Mouse (Mus musculus) heart, embryonic 16.5 days (tissue): ENCODE data around the gene Tvp23b. TPM values are rescaled to one million over a fixed set of nuclear protein-coding genes. Genes with fewer than 3 reads are reported as not detected.

Experiments
- ATAC-seq: fragments of 200-750 bp; cut with Nextera tagmentation; replicated peaks from 2 replicates; pipeline ENCODE4 v1.8.0; 2017; ENCODE audit warnings: moderate number of reproducible peaks; ENCODE audit not compliant: insufficient read depth, low FRiP score; ENCODE audit errors: extremely low read depth
- H3K27ac ChIP-seq: fragments of 300-500 bp; sonication (generic); 2 replicates; pipeline ENCODE4 v1.5.1; 2014; ENCODE audit warnings: mild to moderate bottlenecking, low read length, control low read depth, moderate library complexity
- H3K27me3 ChIP-seq: fragments of 300-500 bp; sonication (generic); 2 replicates; pipeline ENCODE4 v1.6.1; 2014; ENCODE audit warnings: low read length, mixed read lengths; ENCODE audit not compliant: control insufficient read depth, insufficient read depth
- H3K36me3 ChIP-seq: fragments of 300-500 bp; sonication (generic); 2 replicates; pipeline ENCODE4 v1.6.1; 2014; ENCODE audit not compliant: control insufficient read depth, insufficient read depth
- H3K4me1 ChIP-seq: fragments of 300-500 bp; sonication (generic); 2 replicates; pipeline ENCODE4 v1.6.1; 2014; ENCODE audit warnings: low read length, mixed read lengths; ENCODE audit not compliant: control insufficient read depth, insufficient read depth
- H3K4me2 ChIP-seq: fragments of 300-500 bp; sonication (generic); 2 replicates; pipeline ENCODE4 v1.6.1; 2014; ENCODE audit warnings: low read depth, mild to moderate bottlenecking, control low read depth, low read length
- H3K4me3 ChIP-seq: fragments of 300-500 bp; sonication (generic); 2 replicates; pipeline ENCODE4 v1.5.1; 2014; ENCODE audit warnings: mild to moderate bottlenecking, control low read depth, low read length
- H3K9ac ChIP-seq: fragments of 300-500 bp; sonication (generic); 2 replicates; pipeline ENCODE4 v1.6.1; 2014; ENCODE audit warnings: low read length, control low read depth
- H3K9me3 ChIP-seq: fragments of 300-500 bp; sonication (generic); replicated peaks from 2 replicates; pipeline ENCODE4 v1.6.1; 2016; ENCODE audit warnings: low read length; ENCODE audit not compliant: control insufficient read depth
- WGBS: fragments of 180-500 bp; shearing (Covaris S2); extraction: QIAGEN DNeasy Blood & Tissue Kit; methylation state at CpG from one replicate; pipeline ENCODE4 v1.1.7; 2014; 5-methylcytosine and 5-hydroxymethylcytosine counted together
- polyA plus RNA-seq: library from polyadenylated mRNA; unstranded; fragments of >200 nt; fragmentation: Nextera tagmentation; extraction: Ambion mirVana; gene quantifications from 2 replicates; pipeline ENCODE4 v1.2.1, GENCODE M21; 2015

Gene Tvp23b
- polyA plus RNA-seq, 1 experiment from 2014 or later = 54.9 TPM

GRCm38 (mm10) chr11:62913141-62913540, 33.9 kb downstream of the Tvp23b start:
- WGBS = 94% methylated on average over 2 of the region's 2 CpGs
- Histone ChIP-seq H3K36me3 (no peaks in the 10 kb centered on the region), H3K4me2 (no peak overlapping the region), H3K9me3 (no peaks in the 10 kb centered on the region), H3K4me1 (no peaks in the 10 kb centered on the region), H3K27me3 (no peaks in the 10 kb centered on the region), H3K4me3 (no peak overlapping the region), H3K9ac (no peak overlapping the region), H3K27ac (no peak overlapping the region)
- no peak for ATAC-seq

DNA sequence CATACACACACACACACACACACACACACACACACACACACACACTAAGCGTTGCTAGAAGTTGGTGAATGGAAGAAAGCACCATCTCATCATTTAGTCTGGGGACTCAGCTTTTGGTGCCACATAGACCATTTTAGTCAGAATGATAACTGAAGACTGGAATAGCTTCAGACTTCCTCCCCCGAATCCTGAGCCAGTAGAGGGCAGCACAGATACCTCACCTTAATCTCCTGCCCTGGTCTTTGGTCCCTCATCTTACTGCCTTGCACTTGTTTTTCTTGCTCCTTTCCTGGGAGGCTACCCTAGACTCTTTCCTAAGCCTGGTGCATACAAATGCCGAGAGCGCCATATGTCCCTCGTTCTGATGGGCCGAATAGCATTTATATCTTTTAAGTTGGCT, 35.3 kb downstream of the Tvp23b start:
- no peak overlapping the region for H3K4me2 ChIP-seq
- H3K4me3 ChIP-seq = no peak overlapping the region
- no peaks in the 10 kb centered on the region for H3K36me3 ChIP-seq
- H3K9me3 ChIP-seq = peaks cover 2% of the 10 kb centered on the region
- H3K27ac ChIP-seq = no peak overlapping the region
- H3K9ac ChIP-seq = no peak overlapping the region
- no peaks in the 10 kb centered on the region for H3K27me3 ChIP-seq
- ATAC-seq = no peak
- 43% methylated on average over 6 of the region's 6 CpGs for WGBS
- H3K4me1 ChIP-seq = no peaks in the 10 kb centered on the region

DNA sequence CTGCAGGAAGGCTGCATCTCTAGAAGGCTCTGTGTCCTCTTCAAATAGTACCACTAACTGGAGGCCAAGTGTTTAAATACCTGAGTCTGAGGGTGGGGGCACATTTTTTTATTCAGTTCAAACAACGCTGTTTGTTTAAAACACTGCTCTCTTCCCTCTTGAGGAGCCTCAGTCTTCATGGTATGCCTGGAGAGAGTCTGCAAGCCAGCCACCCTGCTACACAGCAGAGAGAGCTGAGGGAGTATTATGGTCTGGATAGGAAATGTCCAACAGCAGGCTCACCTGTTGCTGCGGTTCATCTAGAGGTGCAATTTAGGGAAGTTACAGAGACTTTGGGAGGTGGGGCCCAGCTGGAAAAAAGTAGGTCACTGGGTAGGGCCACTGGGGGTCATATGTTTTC, 36.2 kb downstream of the Tvp23b start:
- 74% methylated on average over 2 of the region's 2 CpGs for WGBS
- H3K27me3 ChIP-seq = no peaks in the 10 kb centered on the region
- no peak overlapping the region for H3K4me3 ChIP-seq
- H3K27ac ChIP-seq = no peak overlapping the region
- H3K9me3 ChIP-seq = peaks cover 4% of the 10 kb centered on the region
- no peak for ATAC-seq
- H3K9ac ChIP-seq = no peak overlapping the region
- H3K4me1 ChIP-seq = peaks cover 4% of the 10 kb centered on the region; the same call in 1 of the 2 replicates
- H3K4me2 ChIP-seq = no peak overlapping the region
- no peaks in the 10 kb centered on the region for H3K36me3 ChIP-seq

DNA sequence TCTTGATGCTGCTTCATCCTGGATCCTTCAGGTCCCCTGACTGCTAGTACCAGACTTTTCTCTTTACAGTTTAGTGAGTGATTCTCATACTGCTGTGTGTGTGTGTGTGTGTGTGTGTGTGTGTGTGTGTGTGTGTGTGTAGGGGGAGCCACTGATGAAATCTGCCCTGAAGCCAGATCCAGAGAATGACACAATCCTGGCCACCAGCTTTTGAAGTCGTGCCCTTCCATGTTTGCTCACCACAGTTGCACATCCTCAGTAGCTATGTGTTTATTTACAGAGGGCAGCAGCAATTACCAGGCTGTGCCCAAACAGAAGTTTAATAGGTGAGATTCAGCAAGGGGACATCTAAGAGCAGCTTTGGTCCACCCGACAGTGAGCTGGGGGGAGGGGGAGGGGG, 37.5 kb downstream of the Tvp23b start:
- H3K4me2 ChIP-seq = no peak overlapping the region
- H3K36me3 ChIP-seq = no peaks in the 10 kb centered on the region
- 30% methylated on average over 2 of the region's 2 CpGs for WGBS
- H3K4me1 ChIP-seq = peaks cover 10% of the 10 kb centered on the region
- H3K4me3 ChIP-seq = no peak overlapping the region
- ATAC-seq = no peak
- no peaks in the 10 kb centered on the region for H3K27me3 ChIP-seq
- no peak overlapping the region for H3K27ac ChIP-seq
- H3K9ac ChIP-seq = no peak overlapping the region
- H3K9me3 ChIP-seq = peaks cover 4% of the 10 kb centered on the region

DNA sequence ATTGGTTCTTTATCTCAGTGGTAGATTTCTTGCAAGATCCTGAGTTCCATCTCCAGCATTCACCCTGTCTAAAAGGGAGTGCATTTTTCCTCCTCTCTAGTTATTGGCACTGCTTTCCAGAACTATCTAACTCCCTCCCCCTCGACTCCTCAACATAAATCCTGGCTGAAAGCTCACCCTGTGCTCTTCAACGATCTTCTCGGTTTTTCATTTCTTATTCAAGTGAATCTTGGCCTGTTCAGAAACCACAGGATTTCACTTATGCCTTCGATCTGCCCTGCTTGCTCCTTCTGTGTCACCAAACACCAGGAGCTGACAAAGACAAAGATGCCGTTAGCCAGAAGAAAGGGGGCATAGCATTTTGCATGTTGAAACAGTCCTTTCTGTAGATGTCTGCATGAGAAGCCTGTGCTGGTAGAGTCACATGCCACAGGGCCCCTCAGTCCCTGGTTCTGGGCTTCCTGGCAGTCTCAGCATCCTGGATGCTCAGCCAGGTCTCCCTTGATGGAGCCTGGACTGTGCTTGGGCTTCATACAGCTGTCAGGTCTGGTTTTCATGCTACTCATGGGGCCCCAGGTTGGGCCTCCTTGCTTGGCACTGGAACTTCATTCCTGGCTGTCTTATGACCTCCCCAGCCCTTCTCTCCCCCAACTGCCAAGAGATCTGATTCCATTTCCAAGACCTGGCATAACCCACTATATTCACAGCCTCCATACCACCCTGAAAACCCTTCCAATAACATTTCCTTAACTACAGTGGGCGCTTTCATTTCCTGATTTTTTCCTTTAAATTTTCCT, 40.9 kb downstream of the Tvp23b start:
- peak overlapping the region; percentile 54; the same call in 1 of the 2 replicates for H3K4me2 ChIP-seq
- 63% methylated on average over 6 of the region's 6 CpGs for WGBS

DNA sequence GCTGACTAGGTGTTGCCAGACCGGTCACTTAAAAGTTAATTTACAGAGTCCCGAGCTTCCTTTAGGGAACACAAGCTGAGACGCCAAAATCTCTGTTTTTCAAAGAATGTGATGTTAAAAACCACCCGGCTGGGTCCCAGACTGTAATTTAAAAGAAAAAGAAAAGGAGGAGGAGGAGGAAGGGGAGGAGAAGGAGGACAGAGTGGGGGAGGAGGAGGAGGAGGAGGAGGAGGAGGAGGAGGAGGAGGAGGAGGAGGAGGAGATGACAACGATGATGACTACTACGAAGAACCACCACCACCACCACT, 41.4 kb downstream of the Tvp23b start:
- 17% methylated on average over 6 of the region's 6 CpGs for WGBS
- Histone ChIP-seq H3K4me1 (peaks cover 18% of the 10 kb centered on the region), H3K9me3 (peaks cover 4% of the 10 kb centered on the region), H3K27ac (peak overlapping the region; percentile 72), H3K4me2 (peak overlapping the region; percentile 54), H3K36me3 (no peaks in the 10 kb centered on the region), H3K27me3 (no peaks in the 10 kb centered on the region), H3K4me3 (no peak overlapping the region; the same call in 1 of the 2 replicates), H3K9ac (peak overlapping the region; percentile 20; the same call in 1 of the 2 replicates)
- ATAC-seq = no peak

More for the DNA sequence above, 40.9 kb downstream of the Tvp23b start:
- Histone ChIP-seq H3K4me1 (peaks cover 18% of the 10 kb centered on the region), H3K9ac (peak overlapping the region; percentile 20; the same call in 1 of the 2 replicates), H3K27me3 (no peaks in the 10 kb centered on the region), H3K27ac (peak overlapping the region; percentile 72), H3K4me3 (no peak overlapping the region), H3K9me3 (peaks cover 4% of the 10 kb centered on the region), H3K36me3 (no peaks in the 10 kb centered on the region)
- ATAC-seq = no peak

- Histone ChIP-seq H3K4me3 (peak overlapping the region; percentile 32), H3K27ac (peak overlapping the region; percentile 85), H3K4me2 (peak overlapping the region; percentile 54), H3K36me3 (no peaks in the 10 kb centered on the region), H3K27me3 (no peaks in the 10 kb centered on the region), H3K9ac (peak overlapping the region; percentile 21), H3K4me1 (peaks cover 18% of the 10 kb centered on the region), H3K9me3 (peaks cover 4% of the 10 kb centered on the region)
- 16% methylated on average over 25 of the region's 25 CpGs for WGBS
- peak; percentile 77 for ATAC-seq
Observed at GRCm38 (mm10) chr11:62921052-62921977, 42.1 kb downstream of the Tvp23b start.

GRCm38 (mm10) chr11:62924091-62924761, 45.0 kb downstream of the Tvp23b start:
- 33% methylated on average over 6 of the region's 6 CpGs for WGBS
- Histone ChIP-seq H3K4me2 (no peak overlapping the region), H3K4me1 (peaks cover 18% of the 10 kb centered on the region), H3K27ac (peak overlapping the region; percentile 68; the same call in 1 of the 2 replicates), H3K9me3 (peaks cover 4% of the 10 kb centered on the region), H3K27me3 (no peaks in the 10 kb centered on the region), H3K36me3 (no peaks in the 10 kb centered on the region), H3K4me3 (no peak overlapping the region), H3K9ac (no peak overlapping the region)
- no peak for ATAC-seq
